Mouse (Mus musculus) layer of hippocampus, postnatal 14 days (tissue): ENCODE results near the gene Cela2a. TPM values are rescaled to one million over a fixed set of nuclear protein-coding genes. Genes with fewer than 3 reads are reported as not detected.
"Not testable (repeated sequence)": the region's sequence is repeated elsewhere in the genome, so short reads cannot be mapped to it uniquely, and the experiment has no call there.

ENCODE experiments used
- DNase-seq, 2 experiments: peaks; one replicate each; pipeline ENCODE4 v3.0.0; 2021 to 2022; ENCODE audit warnings: low spot score in 2 of 2, mixed read lengths in 1 of 2
- total RNA-seq, 2 experiments: library from RNA; stranded (reverse); gene quantifications; 2 replicates each; pipeline ENCODE4 v1.2.3; 2021

Gene Cela2a
- total RNA-seq, 2 experiments from 2014 or later = not detected

GRCm38 (mm10) chr4:141805886-141806285, 20.1 kb downstream of the Cela2a start:
- DNase-seq = no peak

DNA sequence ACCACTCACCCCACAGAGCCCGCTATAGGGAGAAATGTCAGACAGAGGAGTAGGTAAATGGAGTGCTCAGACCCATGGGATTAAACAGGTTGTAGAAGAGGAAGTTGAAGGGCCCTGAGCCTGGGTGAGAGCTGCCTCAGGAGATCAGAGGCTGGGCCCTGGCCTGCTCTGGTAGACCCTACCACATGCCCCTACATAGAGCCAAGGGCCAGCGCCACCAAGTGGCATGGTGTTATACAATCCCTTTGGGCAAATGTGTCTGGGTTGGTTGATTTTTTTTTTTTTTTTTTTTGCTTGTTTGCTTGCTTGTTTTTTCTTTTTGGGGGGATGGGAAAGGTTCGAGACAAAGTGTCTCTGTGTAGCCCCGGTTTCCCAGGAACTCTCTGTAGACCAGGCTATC, 21.9 kb downstream of the Cela2a start:
- no peak for DNase-seq

DNA sequence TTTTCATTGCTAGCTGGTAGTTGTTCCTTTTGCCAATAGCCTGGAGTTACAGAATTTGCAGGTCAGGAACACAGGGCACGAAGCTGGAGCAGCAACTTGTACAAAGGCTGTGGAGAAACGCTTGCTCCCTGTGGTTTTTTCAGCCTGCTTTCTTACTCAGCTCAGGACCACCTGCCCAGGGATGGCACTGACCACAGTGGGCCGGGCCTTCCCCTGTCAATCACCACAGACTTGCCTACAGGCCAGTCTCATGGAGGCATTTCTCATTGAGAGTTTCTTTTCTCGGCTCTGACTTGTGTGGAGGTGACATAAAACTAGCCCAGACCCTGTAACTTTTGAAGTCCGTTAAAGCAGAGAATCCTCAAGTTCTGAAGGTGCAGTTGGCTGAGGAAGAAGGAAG, 28.4 kb downstream of the Cela2a start:
- DNase-seq = no peak

- no peak for DNase-seq
Observed at GRCm38 (mm10) chr4:141796954-141797353, 29.0 kb downstream of the Cela2a start.

GRCm38 (mm10) chr4:141796356-141796755, 29.6 kb downstream of the Cela2a start:
- DNase-seq = no peak

DNA sequence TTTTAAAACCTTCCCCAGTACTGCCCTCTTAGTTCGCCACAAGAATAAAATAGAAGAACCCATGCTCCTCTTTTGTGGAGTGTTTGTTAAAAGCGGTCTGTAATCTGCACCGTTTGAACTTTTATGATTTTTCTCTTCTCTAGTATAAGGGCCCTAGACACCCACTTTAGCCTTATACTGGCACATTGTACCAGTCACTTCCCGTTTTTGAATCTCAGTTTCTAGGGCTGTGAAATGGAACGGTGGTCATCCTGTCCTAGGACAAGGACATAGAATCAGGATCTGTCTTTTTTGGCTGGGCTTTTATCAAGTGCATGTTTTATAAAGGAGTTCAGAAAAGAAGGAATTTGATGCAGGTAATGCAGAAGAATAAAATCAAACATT, 31.8 kb downstream of the Cela2a start:
- DNase-seq = no peak

GRCm38 (mm10) chr4:141793282-141794151, 32.4 kb downstream of the Cela2a start, which contains the start of gene Casp9:
Gene Casp9, plus strand, starts transcription at chr4:141793612.
- DNase-seq = peak; percentile 94 to 96

DNA sequence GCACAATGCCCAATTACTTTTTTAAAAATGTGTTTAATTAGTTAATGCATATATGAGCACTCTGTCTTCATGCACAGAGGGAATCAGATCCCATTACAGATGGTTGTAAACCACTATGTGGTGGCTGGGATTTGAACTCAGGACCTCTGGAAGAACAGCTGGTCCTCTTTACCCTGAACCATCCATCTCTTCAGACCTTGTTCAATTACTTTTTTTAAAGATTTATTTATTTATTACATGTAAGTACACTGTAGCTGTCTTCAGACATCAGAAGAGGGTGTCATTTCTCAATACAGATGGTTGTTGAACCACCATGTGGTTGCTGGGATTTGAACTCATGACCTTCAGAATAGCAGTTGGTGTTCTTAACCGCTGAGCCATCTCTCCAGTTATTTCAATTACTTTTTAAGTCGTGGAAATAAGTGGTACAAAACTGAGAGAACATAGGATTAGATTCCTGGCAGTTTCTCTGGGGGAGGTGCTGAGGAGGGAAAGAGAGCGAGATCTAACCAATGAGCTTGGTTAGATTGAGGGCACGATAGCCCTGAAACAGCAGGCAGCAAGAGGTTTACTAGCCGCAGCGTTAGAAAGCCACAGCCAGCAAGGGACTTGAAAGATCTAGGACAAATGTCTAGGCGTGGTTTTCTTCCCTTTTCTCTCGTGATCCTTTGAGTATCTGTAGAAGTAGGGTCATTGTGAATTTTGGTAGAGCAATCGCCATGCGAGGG, 33.2 kb downstream of the Cela2a start:
- no peak for DNase-seq

- DNase-seq = no peak
Observed at GRCm38 (mm10) chr4:141791951-141792350, 34.0 kb downstream of the Cela2a start.

- DNase-seq = no peak
Observed at GRCm38 (mm10) chr4:141791486-141791885, 34.5 kb downstream of the Cela2a start.

DNA sequence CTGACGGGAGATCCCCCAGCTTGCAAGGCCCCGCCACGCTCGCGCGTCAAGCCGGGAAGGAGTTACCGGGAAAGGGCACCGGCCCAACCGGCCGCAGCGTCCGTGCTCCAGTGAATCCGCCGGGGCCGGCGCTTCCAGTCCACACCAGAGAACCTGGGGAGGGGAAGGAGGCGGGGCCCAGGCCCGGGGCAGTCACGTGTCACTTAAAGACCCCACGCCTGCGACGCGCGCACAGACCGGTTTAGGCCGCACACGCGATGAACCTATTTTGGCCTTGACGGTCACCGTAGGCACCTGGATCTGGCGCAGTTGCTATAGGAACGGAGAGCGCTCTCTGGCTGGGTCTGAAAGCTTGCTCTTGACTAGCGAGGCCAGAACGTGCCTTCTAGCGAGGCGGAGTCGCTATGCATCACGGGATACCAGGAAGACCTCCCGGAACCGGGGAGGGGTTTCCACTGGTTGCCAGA, 35.4 kb downstream of the Cela2a start, which contains the start of gene Dnajc16:
Gene Dnajc16 (minus strand): TSS at position 408 of the 467 bp plus-strand sequence.
- DNase-seq = peak; percentile 95 to 99

DNA sequence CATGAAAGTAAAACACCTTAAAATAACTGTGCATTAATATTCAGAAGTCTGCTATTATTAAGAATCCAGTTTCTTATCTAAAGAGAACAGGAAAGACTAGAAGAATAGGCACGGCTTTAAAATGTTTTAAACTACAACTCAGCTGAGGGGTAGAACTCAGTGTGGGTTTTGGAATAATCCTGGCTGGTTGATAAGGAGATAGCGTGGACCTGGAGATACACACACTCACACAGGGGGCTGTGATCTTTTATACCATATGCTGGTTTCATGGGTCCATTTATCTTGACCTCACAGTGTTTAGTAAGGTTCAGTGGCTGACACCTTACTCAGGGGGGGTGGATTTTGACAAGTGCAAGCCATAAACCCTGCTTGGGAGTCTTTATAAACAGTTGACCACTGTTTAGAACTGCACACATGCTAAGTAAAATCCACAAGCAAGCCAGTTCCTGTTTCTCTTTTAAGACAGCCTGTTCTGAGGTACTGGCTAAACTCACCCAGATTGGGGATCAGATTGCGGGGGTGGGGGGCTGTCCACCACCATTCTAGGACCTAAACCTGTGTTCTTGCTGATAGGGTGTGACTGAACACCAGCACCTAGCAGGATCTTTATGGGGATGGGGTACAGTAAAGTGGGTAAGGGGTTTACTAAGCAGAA, 36.3 kb downstream of the Cela2a start:
- no peak for DNase-seq

- DNase-seq = no peak
Observed at GRCm38 (mm10) chr4:141787462-141787861, 38.5 kb downstream of the Cela2a start.

DNA sequence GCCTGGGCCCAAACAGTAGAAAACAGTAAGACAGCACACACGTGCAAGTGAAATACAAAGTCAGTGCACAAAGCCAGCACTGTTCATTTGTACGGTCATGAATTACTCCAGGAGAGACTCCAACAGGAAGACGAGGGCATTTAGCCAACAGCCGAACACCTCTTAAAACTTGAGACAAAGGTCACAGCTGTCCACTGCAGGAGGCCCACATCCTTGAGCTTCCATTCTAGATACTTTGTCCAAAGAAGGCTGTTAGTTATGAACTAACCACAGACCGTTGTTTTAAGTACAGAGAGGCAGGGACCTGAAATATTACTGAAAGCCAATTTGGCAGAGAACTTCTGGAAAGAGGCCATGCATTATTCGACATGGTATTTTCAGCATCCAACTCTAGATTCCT, 38.9 kb downstream of the Cela2a start:
- DNase-seq = no peak

DNA sequence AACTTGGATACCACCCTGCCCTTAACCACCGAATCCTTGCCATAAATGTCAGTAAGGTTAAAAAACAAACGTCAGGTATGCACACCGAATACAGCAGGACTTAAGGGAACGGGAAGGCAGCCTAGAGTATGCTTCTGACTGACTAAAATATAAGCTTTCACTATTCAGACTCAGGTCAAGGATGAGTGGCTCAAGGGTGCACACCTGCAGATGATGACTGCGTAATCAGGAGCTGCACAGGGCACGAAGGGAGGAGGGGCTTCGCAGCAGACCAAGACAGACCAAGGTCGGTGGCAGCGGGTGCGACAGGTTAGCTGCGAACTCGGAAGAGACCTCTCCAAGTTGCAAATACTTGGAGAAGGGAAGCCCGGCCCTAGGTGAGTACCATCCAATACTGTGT, 39.8 kb downstream of the Cela2a start:
- no peak for DNase-seq

GRCm38 (mm10) chr4:141784835-141785234, 41.1 kb downstream of the Cela2a start:
- no peak for DNase-seq

DNA sequence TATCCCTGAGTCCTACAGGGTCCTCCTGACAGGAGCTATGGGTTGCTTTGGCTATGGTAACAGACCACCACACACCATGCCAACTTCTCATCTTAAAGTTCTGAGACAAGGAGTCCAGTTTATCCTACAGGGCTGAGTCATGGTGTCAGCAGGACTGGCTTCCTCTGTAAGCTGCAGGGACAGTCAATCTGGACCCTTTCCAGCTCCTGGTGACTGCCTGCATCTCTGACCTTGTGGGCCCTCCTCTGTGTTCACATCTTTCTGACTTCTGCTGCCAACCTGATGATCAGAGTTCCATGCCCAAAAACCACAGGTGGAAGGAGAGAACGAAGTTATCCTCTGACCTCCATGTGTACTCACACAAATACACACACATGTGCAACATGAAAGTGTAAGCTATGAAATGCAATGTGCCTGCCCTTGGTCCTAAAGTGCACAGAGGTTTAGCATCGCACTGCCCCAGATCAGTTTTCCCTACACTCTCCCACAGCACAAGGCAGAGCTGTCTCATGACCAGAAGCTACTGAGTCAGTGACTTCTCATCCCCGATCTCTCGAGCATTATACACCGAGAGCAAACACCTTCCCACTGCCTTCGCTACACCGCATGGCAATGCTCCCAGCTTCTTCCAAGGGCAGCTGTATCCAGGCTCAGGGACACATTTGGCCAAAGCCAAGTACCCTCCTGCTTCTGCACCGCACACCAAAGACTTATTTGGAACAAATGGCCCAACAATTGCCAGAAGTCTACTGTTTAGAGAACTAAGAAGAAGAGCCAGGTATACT, 44.6 kb downstream of the Cela2a start:
- no peak for DNase-seq

- peak in 1 of 2 experiments; percentile 18 for DNase-seq
Observed at GRCm38 (mm10) chr4:141779828-141780227, 46.1 kb downstream of the Cela2a start.

GRCm38 (mm10) chr4:141773019-141773418, 52.9 kb downstream of the Cela2a start:
- DNase-seq = not testable (repeated sequence)

GRCm38 (mm10) chr4:141771823-141772222, 54.1 kb downstream of the Cela2a start:
- no peak for DNase-seq
